Mouse (Mus musculus): ENCODE measurements around the gene Gm11985. TPM values are rescaled to one million over a fixed set of nuclear protein-coding genes. Genes with fewer than 3 reads are reported as not detected.

Gene Gm11985
- polyA plus RNA-seq, 1 experiment from 2014 or later: not detected

DNA sequence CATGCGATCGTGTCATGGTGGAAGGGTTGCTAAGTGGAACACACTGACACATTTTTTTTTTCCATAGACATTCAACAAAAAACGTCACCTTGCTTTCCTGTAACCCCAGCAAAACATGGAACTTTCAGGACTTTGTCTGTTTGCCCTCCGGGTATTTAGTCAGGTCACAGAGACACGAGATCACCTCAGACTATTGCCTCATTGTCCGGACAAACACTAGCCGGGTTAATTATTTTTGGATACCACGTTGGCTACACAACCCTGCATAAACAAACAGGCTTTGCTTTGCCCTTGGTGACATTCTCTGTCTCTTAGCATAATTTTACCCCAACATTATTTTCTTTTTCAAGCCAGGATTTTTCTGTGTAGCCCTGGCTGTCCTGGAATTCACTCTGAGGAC lies 35.3 kb downstream of the Gm11985 start:
- ATAC-seq (ENCODE audit: insufficient read depth, low FRiP score): no peak
- 64% methylated on average over 8 of the region's 8 CpGs for WGBS

DNA sequence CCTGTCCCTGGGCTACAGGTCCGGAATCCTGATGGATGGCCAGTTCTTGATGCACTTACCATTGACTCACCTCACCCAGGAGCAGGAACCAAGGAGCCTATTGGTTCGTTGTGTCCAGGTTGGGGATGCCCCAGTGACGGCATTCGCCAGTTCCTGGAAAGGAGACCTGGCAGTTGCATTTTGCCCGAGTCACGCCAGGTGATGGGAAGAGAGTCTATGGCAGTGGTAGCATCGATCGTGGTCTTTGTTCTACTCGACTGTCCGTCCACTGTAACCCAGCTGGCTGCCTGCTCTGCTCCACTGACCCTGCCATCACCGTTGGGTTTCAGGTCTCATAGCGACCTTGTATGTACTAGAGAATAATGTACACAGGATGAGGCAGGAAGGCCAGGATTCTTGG lies 36.0 kb downstream of the Gm11985 start:
- Histone ChIP-seq H3K4me2 (ENCODE audit: low read depth, low read length) (no peak overlapping the region), H3K9ac (ENCODE audit: low read length) (no peak overlapping the region), H3K27ac (ENCODE audit: low read length) (no peak overlapping the region), H3K4me1 (ENCODE audit: control insufficient read depth, insufficient read depth, low read length) (no peaks in the 10 kb centered on the region), H3K4me3 (replicated peaks; ENCODE audit: low read length) (no peak overlapping the region), H3K36me3 (ENCODE audit: control insufficient read depth, insufficient read depth, low read length) (no peaks in the 10 kb centered on the region), H3K9me3 (replicated peaks; ENCODE audit: control insufficient read depth, low read length) (no peaks in the 10 kb centered on the region), H3K27me3 (ENCODE audit: control insufficient read depth, insufficient read depth, low read length) (no peaks in the 10 kb centered on the region)
- 90% methylated on average over 12 of the region's 12 CpGs for WGBS
- ATAC-seq (ENCODE audit: insufficient read depth, low FRiP score): no peak

More for the DNA sequence above, 35.3 kb downstream of the Gm11985 start:
- Histone ChIP-seq H3K4me1 (ENCODE audit: control insufficient read depth, insufficient read depth, low read length) (no peaks in the 10 kb centered on the region), H3K27ac (ENCODE audit: low read length) (no peak overlapping the region), H3K4me3 (replicated peaks; ENCODE audit: low read length) (no peak overlapping the region), H3K36me3 (ENCODE audit: control insufficient read depth, insufficient read depth, low read length) (no peaks in the 10 kb centered on the region), H3K27me3 (ENCODE audit: control insufficient read depth, insufficient read depth, low read length) (no peaks in the 10 kb centered on the region), H3K9ac (ENCODE audit: low read length) (no peak overlapping the region), H3K9me3 (replicated peaks; ENCODE audit: control insufficient read depth, low read length) (no peaks in the 10 kb centered on the region), H3K4me2 (ENCODE audit: low read depth, low read length) (no peak overlapping the region)

DNA sequence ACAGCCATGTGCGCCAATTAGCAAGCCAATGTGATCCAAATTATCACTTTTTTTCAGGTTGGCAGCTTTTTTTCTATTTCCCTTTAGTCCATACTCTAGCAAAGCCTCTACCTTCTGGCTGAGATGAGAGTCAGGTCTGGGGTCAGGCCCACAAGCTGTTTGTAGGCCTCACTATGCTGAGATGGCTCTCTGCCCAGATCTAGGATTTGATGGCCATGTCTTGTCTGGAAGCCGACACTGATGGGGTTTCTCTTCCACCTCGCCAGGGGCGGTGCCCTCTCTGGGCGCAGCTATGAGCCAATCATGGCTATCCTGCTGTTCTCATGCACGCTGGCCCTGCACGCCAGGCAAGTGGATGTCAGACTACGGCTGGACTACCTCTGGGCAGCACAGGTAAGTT lies 37.9 kb downstream of the Gm11985 start:
- no peak for ATAC-seq (ENCODE audit: insufficient read depth, low FRiP score)
- WGBS: 89% methylated on average over 8 of the region's 8 CpGs

DNA sequence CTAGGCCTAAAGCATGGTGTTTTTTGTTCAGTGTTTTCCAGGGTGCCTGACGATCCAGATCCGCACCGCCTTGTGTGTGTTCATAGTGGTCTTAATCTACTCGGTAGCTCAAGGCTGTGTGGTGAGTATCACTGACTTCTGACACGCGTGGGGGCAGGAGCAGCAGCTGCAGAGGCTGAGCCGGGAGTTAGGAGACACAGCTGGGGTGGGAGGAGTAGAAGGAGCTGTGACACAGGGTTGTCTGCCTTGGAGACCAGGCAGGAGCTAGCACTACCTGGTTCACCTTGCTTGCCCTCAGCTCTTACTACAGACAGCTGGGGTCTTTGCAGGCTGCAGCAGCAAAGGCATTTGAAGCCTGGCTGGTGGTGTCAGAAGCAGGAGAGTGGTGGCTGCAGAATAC lies 38.9 kb downstream of the Gm11985 start:
- no peak for ATAC-seq (ENCODE audit: insufficient read depth, low FRiP score)
- no peak overlapping the region for H3K9ac ChIP-seq (ENCODE audit: low read length)
- 62% methylated on average over 7 of the region's 7 CpGs for WGBS

More for the DNA sequence above, 37.9 kb downstream of the Gm11985 start:
- H3K36me3 ChIP-seq (ENCODE audit: control insufficient read depth, insufficient read depth, low read length): no peaks in the 10 kb centered on the region
- H3K27ac ChIP-seq (ENCODE audit: low read length): no peak overlapping the region
- no peaks in the 10 kb centered on the region for H3K27me3 ChIP-seq (ENCODE audit: control insufficient read depth, insufficient read depth, low read length)
- H3K9ac ChIP-seq (ENCODE audit: low read length): no peak overlapping the region
- no peaks in the 10 kb centered on the region for H3K4me1 ChIP-seq (ENCODE audit: control insufficient read depth, insufficient read depth, low read length)
- H3K9me3 ChIP-seq (replicated peaks; ENCODE audit: control insufficient read depth, low read length): no peaks in the 10 kb centered on the region
- no peak overlapping the region for H3K4me3 ChIP-seq (replicated peaks; ENCODE audit: low read length)
- no peak overlapping the region for H3K4me2 ChIP-seq (ENCODE audit: low read depth, low read length)

DNA sequence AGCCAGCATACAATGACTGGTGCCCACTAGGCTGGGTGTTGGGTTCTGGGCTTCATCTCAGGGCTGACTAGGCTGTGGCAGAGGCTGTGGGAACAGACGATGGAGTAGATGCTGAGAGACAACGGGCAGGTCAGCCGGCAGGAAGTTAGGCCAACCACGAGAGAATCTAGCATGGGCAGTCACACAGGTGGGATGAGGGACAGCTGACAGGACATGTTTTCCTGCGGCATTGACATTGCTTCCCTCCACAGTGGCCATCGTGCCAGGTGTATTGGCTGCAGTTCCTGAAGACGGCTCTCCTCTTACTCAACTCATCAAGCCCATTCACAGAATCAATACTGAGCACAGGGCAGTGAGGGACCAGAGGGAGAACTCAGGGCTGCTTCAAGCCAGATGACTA lies 40.4 kb downstream of the Gm11985 start:
- no peaks in the 10 kb centered on the region for H3K27me3 ChIP-seq (ENCODE audit: control insufficient read depth, insufficient read depth, low read length)
- no peak for ATAC-seq (ENCODE audit: insufficient read depth, low FRiP score)
- no peak overlapping the region for H3K9ac ChIP-seq (ENCODE audit: low read length)
- H3K4me2 ChIP-seq (ENCODE audit: low read depth, low read length): no peak overlapping the region
- H3K27ac ChIP-seq (ENCODE audit: low read length): no peak overlapping the region
- H3K4me3 ChIP-seq (replicated peaks; ENCODE audit: low read length): no peak overlapping the region
- H3K9me3 ChIP-seq (replicated peaks; ENCODE audit: control insufficient read depth, low read length): no peaks in the 10 kb centered on the region
- no peaks in the 10 kb centered on the region for H3K36me3 ChIP-seq (ENCODE audit: control insufficient read depth, insufficient read depth, low read length)
- H3K4me1 ChIP-seq (ENCODE audit: control insufficient read depth, insufficient read depth, low read length): no peaks in the 10 kb centered on the region
- WGBS: 83% methylated on average over 7 of the region's 7 CpGs

More for the DNA sequence above, 38.9 kb downstream of the Gm11985 start:
- Histone ChIP-seq H3K4me2 (ENCODE audit: low read depth, low read length) (no peak overlapping the region), H3K27ac (ENCODE audit: low read length) (no peak overlapping the region), H3K4me3 (replicated peaks; ENCODE audit: low read length) (no peak overlapping the region), H3K4me1 (ENCODE audit: control insufficient read depth, insufficient read depth, low read length) (no peaks in the 10 kb centered on the region), H3K9me3 (replicated peaks; ENCODE audit: control insufficient read depth, low read length) (no peaks in the 10 kb centered on the region), H3K27me3 (ENCODE audit: control insufficient read depth, insufficient read depth, low read length) (no peaks in the 10 kb centered on the region), H3K36me3 (ENCODE audit: control insufficient read depth, insufficient read depth, low read length) (no peaks in the 10 kb centered on the region)

DNA sequence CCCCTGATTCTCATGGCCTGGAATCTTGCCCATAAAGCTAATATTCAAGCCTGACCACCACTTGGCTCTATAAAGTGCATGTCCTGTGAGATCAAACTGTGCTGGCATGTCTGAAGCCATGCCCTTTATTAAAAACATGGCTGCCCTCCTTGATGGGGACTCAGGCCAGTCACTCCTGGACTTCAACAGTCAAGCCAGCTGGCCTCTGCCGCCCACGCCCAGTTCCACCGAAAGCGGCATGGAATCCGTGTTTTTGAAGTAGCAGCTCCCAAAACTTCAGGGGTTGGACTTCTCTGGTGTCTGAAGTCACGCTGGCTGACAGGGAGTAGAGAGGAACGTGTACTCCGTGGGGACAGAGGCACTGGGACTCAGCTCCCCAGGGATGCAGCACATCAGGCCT lies 40.8 kb downstream of the Gm11985 start:
- no peaks in the 10 kb centered on the region for H3K27me3 ChIP-seq (ENCODE audit: control insufficient read depth, insufficient read depth, low read length)
- H3K9me3 ChIP-seq (replicated peaks; ENCODE audit: control insufficient read depth, low read length): no peaks in the 10 kb centered on the region
- WGBS: 91% methylated on average over 8 of the region's 8 CpGs
- H3K9ac ChIP-seq (ENCODE audit: low read length): no peak overlapping the region
- H3K4me2 ChIP-seq (ENCODE audit: low read depth, low read length): no peak overlapping the region
- H3K36me3 ChIP-seq (ENCODE audit: control insufficient read depth, insufficient read depth, low read length): no peaks in the 10 kb centered on the region
- ATAC-seq (ENCODE audit: insufficient read depth, low FRiP score): no peak
- no peak overlapping the region for H3K27ac ChIP-seq (ENCODE audit: low read length)
- H3K4me1 ChIP-seq (ENCODE audit: control insufficient read depth, insufficient read depth, low read length): 0 out of 2 replicates have a peak, but pooled peaks cover 4% of the 10 kb centered on the region
- H3K4me3 ChIP-seq (replicated peaks; ENCODE audit: low read length): no peak overlapping the region

DNA sequence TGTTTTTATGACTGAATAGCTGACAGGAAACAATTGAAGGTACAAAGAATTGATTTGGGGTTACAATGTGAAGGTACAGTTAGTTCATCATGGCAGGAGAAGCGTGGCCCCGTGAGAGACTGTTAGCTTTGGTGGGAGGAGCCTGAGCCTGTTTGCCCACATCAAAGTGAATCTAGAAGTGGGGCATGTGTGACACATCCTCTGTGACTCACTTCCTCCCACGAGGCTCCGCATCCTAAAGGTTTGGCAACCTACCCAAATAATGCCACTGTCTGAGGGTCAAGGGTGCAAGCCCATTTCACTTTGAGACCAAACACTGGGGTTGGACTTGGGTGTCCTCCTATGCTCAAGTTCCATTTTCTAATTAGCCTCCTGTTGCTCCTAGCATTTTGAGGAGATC lies 43.1 kb downstream of the Gm11985 start:
- H3K36me3 ChIP-seq (ENCODE audit: control insufficient read depth, insufficient read depth, low read length): no peaks in the 10 kb centered on the region
- 59% methylated on average over 4 of the region's 4 CpGs for WGBS
- H3K9me3 ChIP-seq (replicated peaks; ENCODE audit: control insufficient read depth, low read length): no peaks in the 10 kb centered on the region
- no peak overlapping the region for H3K27ac ChIP-seq (ENCODE audit: low read length)
- H3K4me2 ChIP-seq (ENCODE audit: low read depth, low read length): no peak overlapping the region
- ATAC-seq (ENCODE audit: insufficient read depth, low FRiP score): no peak
- H3K4me3 ChIP-seq (replicated peaks; ENCODE audit: low read length): no peak overlapping the region
- H3K27me3 ChIP-seq (ENCODE audit: control insufficient read depth, insufficient read depth, low read length): no peaks in the 10 kb centered on the region
- no peak overlapping the region for H3K9ac ChIP-seq (ENCODE audit: low read length)
- H3K4me1 ChIP-seq (ENCODE audit: control insufficient read depth, insufficient read depth, low read length): 0 out of 2 replicates have a peak, but pooled peaks cover 5% of the 10 kb centered on the region

DNA sequence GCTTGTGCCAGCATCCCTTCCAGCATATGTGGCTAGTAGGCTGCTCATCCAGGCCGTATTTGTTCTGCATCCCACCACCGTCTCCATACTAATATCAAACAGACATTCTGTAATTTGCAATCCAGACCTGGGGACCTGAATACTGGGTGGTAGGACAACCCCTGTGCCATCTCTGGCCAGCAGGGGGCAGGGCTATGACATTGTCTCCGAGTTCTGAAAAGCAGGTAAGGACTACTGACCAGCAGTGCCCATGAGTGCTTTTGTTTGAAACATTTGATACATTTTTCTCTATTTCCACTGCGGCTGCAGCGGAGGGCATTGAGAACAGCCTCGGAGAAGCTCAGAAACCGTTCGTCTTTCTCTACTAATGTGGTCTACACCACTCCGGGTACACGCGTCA lies 44.0 kb downstream of the Gm11985 start:
- WGBS: 86% methylated on average over 11 of the region's 11 CpGs
- H3K9me3 ChIP-seq (replicated peaks; ENCODE audit: control insufficient read depth, low read length): no peaks in the 10 kb centered on the region
- H3K27ac ChIP-seq (ENCODE audit: low read length): no peak overlapping the region
- no peaks in the 10 kb centered on the region for H3K27me3 ChIP-seq (ENCODE audit: control insufficient read depth, insufficient read depth, low read length)
- H3K36me3 ChIP-seq (ENCODE audit: control insufficient read depth, insufficient read depth, low read length): no peaks in the 10 kb centered on the region
- no peak overlapping the region for H3K4me3 ChIP-seq (replicated peaks; ENCODE audit: low read length)
- H3K4me2 ChIP-seq (ENCODE audit: low read depth, low read length): no peak overlapping the region
- no peak overlapping the region for H3K9ac ChIP-seq (ENCODE audit: low read length)
- no peak for ATAC-seq (ENCODE audit: insufficient read depth, low FRiP score)
- H3K4me1 ChIP-seq (ENCODE audit: control insufficient read depth, insufficient read depth, low read length): 0 out of 2 replicates have a peak, but pooled peaks cover 5% of the 10 kb centered on the region

DNA sequence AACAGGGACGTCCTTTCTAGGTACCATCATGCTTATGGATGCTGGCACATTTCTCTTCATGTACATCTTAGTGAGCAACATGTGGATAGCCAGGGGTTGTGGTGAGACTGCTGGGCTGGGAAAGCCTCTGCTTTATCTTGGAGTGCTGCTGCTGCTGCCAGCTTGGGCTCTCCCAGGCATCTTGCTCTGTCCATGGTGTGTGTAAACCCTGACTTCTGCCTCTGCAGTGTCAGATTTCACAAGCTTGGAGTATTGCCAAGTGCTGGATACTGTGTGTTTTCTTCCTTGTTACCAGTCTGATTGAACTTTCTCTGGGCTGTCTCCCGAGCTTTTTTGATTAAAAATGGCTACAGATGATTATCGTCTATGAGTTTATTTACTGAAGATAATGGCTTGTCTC lies 45.6 kb downstream of the Gm11985 start:
- ATAC-seq (ENCODE audit: insufficient read depth, low FRiP score): peak; percentile 66
- WGBS: 31% methylated on average over 3 of the region's 3 CpGs
- Histone ChIP-seq H3K36me3 (ENCODE audit: control insufficient read depth, insufficient read depth, low read length) (no peaks in the 10 kb centered on the region), H3K4me1 (ENCODE audit: control insufficient read depth, insufficient read depth, low read length) (0 out of 2 replicates have a peak, but pooled peaks cover 5% of the 10 kb centered on the region), H3K4me2 (ENCODE audit: low read depth, low read length) (no peak overlapping the region), H3K9me3 (replicated peaks; ENCODE audit: control insufficient read depth, low read length) (no peaks in the 10 kb centered on the region), H3K4me3 (replicated peaks; ENCODE audit: low read length) (no peak overlapping the region), H3K27me3 (ENCODE audit: control insufficient read depth, insufficient read depth, low read length) (no peaks in the 10 kb centered on the region), H3K9ac (ENCODE audit: low read length) (no peak overlapping the region), H3K27ac (ENCODE audit: low read length) (no peak overlapping the region)

DNA sequence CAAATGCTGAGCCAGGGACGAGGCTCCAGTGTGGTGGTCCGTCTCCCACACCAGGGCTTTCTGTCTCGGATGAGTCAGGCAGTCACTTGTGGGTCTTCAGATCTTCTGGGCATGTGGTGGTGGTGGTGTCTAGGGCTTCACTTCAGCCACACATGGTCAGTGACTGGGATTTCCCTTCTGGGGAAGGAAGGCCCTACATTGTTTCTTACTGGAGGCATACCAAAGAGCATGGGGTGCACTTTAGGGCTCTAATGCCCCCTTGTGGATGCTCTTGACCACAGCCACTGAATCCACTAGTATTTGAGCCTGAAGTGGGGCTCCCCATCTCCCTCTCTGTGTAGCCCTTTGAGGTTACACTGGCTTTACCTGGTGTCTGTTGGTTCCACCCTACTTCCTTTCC lies 47.9 kb downstream of the Gm11985 start:
- WGBS: 89% methylated on average over 3 of the region's 3 CpGs
- no peak for ATAC-seq (ENCODE audit: insufficient read depth, low FRiP score)

More for the DNA sequence above, 47.9 kb downstream of the Gm11985 start:
- no peaks in the 10 kb centered on the region for H3K36me3 ChIP-seq (ENCODE audit: control insufficient read depth, insufficient read depth, low read length)
- H3K9me3 ChIP-seq (replicated peaks; ENCODE audit: control insufficient read depth, low read length): no peaks in the 10 kb centered on the region
- H3K4me3 ChIP-seq (replicated peaks; ENCODE audit: low read length): no peak overlapping the region
- H3K9ac ChIP-seq (ENCODE audit: low read length): no peak overlapping the region
- H3K4me1 ChIP-seq (ENCODE audit: control insufficient read depth, insufficient read depth, low read length): 0 out of 2 replicates have a peak, but pooled peaks cover 13% of the 10 kb centered on the region
- no peak overlapping the region for H3K27ac ChIP-seq (ENCODE audit: low read length)
- H3K27me3 ChIP-seq (ENCODE audit: control insufficient read depth, insufficient read depth, low read length): no peaks in the 10 kb centered on the region
- H3K4me2 ChIP-seq (ENCODE audit: low read depth, low read length): no peak overlapping the region

All from stomach, embryonic 16.5 days (tissue).